Mouse (Mus musculus): Measurements from ENCODE around the gene D1Ertd622e. TPM values are rescaled to one million over a fixed set of nuclear protein-coding genes. Genes with fewer than 3 reads are reported as not detected.

The D1Ertd622e gene
- polyA plus RNA-seq, 1 experiment from 2014 or later = 23.8 TPM

DNA sequence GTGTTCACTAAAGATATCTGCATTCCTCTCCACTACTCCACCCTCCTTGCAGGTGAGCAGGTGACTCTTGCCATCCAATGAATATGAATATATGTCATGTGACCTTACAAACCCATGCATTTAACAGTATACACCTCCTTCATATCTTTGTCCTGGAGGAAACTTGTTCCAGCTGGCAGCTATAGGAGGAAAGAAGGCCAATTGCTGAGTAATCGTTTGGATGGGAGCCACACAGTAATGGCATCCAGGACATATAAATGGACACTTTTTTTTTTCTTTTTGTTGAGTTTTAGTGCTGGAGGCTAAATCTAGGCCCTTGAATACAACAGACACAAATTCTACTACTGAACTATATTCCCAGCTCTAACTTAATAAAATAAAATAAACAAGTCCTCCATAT lies 97.2 kb downstream of the D1Ertd622e start:
- TF ChIP-seq CTCF (IDR thresholded peaks at IDR 0.05; ENCODE audit: low read depth) (no peak), EP300 (IDR thresholded peaks at IDR 0.05; ENCODE audit: low read depth) (no peak)
- Histone ChIP-seq H3K9me3 (ENCODE audit: low read length) (no peaks in the 10 kb centered on the region), H3K4me3 (ENCODE audit: low read depth, low read length) (no peak overlapping the region), H3K27ac (ENCODE audit: low read depth) (no peak overlapping the region), H3K4me1 (ENCODE audit: insufficient read depth) (no peaks in the 10 kb centered on the region), H3K4me2 (ENCODE audit: low read depth, low read length) (no peak overlapping the region), H3K36me3 (replicated peaks; ENCODE audit: insufficient read depth, low read length) (no peaks in the 10 kb centered on the region), H3K9ac (replicated peaks) (no peak overlapping the region), H3K27me3 (ENCODE audit: insufficient read depth, low read length) (no peaks in the 10 kb centered on the region)
- no peak for DNase-seq
- 74% methylated on average over 1 of the region's 1 CpGs for WGBS (ENCODE audit: insufficient replicate concordance)
- ATAC-seq = no peak

DNA sequence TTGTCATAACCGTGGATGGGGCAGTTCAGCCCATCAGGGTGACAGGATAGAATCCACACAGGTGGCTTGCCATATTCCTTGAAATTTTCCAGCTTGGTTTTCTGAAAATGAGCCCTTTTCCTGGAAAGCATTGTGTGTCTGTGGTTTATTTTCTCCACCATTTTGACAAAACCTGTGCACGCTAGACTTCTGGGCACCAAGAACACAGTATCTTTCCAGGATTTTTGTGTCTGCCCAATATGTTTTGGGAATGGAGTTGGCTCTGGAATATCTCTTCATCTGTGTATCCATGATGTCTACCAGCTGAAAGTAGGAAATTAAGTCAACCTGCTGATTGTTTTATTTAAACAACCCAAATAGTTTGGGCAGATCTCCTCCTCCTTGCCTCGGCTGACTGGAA lies 99.0 kb downstream of the D1Ertd622e start:
- DNase-seq = no peak
- 83% methylated on average over 3 of the region's 3 CpGs for WGBS (ENCODE audit: insufficient replicate concordance)
- H3K9ac ChIP-seq (replicated peaks) = no peak overlapping the region
- H3K4me3 ChIP-seq (ENCODE audit: low read depth, low read length) = no peak overlapping the region
- no peaks in the 10 kb centered on the region for H3K4me1 ChIP-seq (ENCODE audit: insufficient read depth)
- H3K9me3 ChIP-seq (ENCODE audit: low read length) = no peaks in the 10 kb centered on the region
- no peak for TF ChIP-seq CTCF (IDR thresholded peaks at IDR 0.05; ENCODE audit: low read depth)
- TF ChIP-seq EP300 (IDR thresholded peaks at IDR 0.05; ENCODE audit: low read depth) = no peak
- no peak for ATAC-seq
- H3K27ac ChIP-seq (ENCODE audit: low read depth) = no peak overlapping the region
- no peak overlapping the region for H3K4me2 ChIP-seq (ENCODE audit: low read depth, low read length)
- no peaks in the 10 kb centered on the region for H3K27me3 ChIP-seq (ENCODE audit: insufficient read depth, low read length)
- no peaks in the 10 kb centered on the region for H3K36me3 ChIP-seq (replicated peaks; ENCODE audit: insufficient read depth, low read length)

Other genes starting within 250 kb of the D1Ertd622e start
- 9.7 and 10.9 TPM in 2 replicates for gene Gin1, start 108.1 kb upstream of the D1Ertd622e start, polyA plus RNA-seq (2015; fragmentation: Nextera tagmentation; extraction: Ambion mirVana)
- 8.1 and 10.1 TPM in 2 replicates for gene Ppip5k2, start 108.3 kb upstream of the D1Ertd622e start, polyA plus RNA-seq (2015; fragmentation: Nextera tagmentation; extraction: Ambion mirVana)

Data from liver, postnatal 0 days (tissue).